Mouse (Mus musculus): ENCODE measurements around the gene Tigd3. TPM values are rescaled to one million over a fixed set of nuclear protein-coding genes. Genes with fewer than 3 reads are reported as not detected.

Tigd3 gene
- total RNA-seq, 2 experiments from 2014 or later, result 2.5 to 3.2 TPM

GRCm38 (mm10) chr19:5846154-5846553 lies 47.8 kb downstream of the Tigd3 start:
- peak overlapping the region; percentile 100 for H3K27ac ChIP-seq
- peak; percentile 37 for TF ChIP-seq CTCF (conservative IDR thresholded peaks at IDR 0.05)
- peak overlapping the region; percentile 51 for H3K4me3 ChIP-seq
- no peak for DNase-seq (ENCODE audit: low spot score in 2 of 2)

DNA sequence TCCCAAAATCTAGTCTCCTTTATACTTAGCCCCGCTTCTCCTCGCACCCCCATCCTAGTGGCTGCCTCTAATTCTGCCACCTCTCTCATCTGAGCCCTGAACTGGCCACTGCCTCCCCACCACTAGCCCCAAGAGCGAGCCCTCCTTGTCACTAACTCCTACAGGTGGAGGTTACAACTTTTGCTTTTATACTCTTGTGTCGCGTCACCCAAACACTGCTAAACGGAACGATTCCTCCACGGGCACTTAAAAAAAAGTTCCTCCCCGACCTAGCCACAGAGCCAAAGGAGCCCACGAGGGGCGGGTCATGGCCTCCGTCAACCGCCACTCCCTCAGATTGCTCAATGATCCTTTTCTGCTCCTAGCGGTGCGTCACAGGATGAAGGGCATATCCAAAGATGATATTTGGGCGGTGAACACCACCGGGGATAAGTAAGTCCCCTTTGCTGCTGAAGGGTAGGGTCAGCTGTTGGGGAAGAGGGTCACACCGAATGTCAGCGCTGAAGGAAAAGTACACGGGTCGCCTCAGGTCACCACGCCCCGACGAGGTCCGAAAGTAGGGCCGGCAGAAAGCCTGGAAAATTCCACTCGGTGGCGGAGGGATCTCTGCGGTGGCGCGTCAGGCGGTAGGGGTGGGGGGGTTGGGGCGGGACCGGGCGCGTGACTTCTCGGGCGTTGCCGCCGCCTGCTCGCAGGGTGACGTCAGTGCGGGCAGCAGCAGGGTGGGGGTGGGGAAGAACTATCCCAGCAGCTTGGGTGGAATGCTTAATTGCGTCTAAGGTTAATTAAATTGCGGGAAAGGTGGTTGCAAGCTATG lies 48.4 kb downstream of the Tigd3 start:
- DNase-seq (ENCODE audit: low spot score in 2 of 2), result peak; percentile 85 to 92
- peak overlapping the region; percentile 51 for H3K4me3 ChIP-seq
- H3K27ac ChIP-seq, result peak overlapping the region; percentile 100
- peak; percentile 57 for TF ChIP-seq CTCF (conservative IDR thresholded peaks at IDR 0.05)

GRCm38 (mm10) chr19:5844831-5845318 lies 49.1 kb downstream of the Tigd3 start:
- H3K27ac ChIP-seq, result peak overlapping the region; percentile 100
- peak overlapping the region; percentile 51 for H3K4me3 ChIP-seq
- no peak for TF ChIP-seq CTCF (conservative IDR thresholded peaks at IDR 0.05)
- no peak for DNase-seq (ENCODE audit: low spot score in 2 of 2)

DNA sequence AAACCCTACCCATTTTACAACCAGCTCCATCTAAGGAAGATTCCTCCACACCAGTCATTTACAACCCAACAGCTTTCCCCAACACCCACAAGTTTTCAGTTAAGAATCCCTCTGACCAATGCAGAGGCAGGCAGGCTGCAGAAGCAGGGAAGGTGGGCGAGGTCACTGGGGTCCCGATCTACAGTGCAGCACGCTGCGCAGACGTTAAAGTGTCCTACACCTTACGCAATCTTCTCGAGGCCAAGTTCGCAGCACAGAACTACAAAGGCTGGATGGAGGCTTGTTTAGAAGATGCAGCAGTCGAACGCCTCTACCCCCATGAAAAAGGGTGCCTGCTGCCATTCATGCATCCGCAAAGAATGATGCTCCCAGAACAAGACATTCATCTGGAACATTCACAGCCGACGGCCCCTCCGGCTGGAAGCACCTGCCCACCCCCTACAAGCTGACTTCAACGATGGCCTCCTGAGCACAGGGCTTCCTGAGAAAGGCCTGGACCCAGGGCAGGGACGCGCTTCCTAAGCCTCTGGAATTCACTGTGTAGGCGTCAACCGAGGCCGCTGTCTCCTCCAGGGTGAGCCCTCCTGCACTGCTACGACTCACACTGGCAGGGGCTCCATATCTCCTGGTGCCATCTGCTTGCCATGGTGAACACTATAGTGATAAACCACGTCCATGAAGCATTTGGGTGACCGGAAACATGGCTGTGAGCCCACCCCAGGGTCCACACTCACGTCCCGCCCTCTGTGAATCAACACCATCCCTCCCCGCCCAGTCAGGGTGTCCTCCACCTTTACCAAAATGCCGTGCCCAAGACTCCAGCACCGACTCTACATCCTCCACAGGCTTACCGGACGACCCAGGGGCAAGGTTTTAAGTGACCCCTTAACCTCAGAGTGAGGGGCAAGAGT lies 49.9 kb downstream of the Tigd3 start:
- peak overlapping the region; percentile 100 for H3K27ac ChIP-seq
- DNase-seq (ENCODE audit: low spot score in 2 of 2), result no peak
- peak overlapping the region; percentile 51 for H3K4me3 ChIP-seq
- no peak for TF ChIP-seq CTCF (conservative IDR thresholded peaks at IDR 0.05)

GRCm38 (mm10) chr19:5842785-5843730 lies 50.9 kb downstream of the Tigd3 start:
- TF ChIP-seq CTCF (conservative IDR thresholded peaks at IDR 0.05), result 0 out of 2 replicates have a peak, but pooled peaks have one; percentile 11
- Histone ChIP-seq H3K27ac (peak overlapping the region; percentile 100), H3K4me3 (peak overlapping the region; percentile 51)
- no peak for DNase-seq (ENCODE audit: low spot score in 2 of 2)

DNA sequence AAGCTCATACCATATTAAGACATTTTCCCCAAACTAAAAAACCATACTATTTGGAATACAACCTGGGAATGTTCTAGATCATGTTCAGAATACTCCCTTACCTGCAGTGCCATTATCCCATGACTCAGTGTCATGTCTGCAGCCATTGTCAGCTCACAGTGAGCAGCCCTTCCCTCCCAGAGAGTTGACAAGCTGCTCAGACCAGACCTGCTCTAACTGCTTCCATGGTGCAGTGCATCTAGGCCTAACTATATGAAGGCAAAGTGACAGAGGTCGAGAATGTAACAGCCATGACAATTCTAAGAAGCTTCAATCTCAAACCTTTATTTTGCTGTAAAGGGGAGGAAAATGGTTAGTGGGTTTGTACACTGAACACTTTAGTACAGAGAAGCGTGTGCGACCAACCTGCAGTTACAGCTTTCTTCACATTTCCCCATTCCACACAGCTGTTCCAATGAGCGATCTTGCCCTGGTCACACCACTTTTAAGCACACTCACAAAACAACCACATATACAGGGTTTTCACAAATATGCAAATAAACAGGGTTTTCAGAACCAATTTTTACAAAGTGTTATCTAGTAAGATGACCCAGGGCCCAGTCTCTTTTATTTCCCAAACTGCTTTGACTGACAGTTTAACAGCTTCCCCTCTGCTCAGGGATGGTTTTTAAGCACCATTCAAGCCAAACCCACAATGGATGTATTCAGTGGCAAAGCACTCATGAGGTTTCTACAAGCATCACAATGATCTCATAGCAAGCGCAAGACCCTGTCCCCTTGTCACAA lies 51.8 kb downstream of the Tigd3 start:
- Histone ChIP-seq H3K27ac (peak overlapping the region; percentile 100), H3K4me3 (peak overlapping the region; percentile 51)
- TF ChIP-seq CTCF (conservative IDR thresholded peaks at IDR 0.05), result no peak
- DNase-seq (ENCODE audit: low spot score in 2 of 2), result no peak

- TF ChIP-seq CTCF (conservative IDR thresholded peaks at IDR 0.05), result no peak
- H3K27ac ChIP-seq, result peak overlapping the region; percentile 100
- H3K4me3 ChIP-seq, result peak overlapping the region; percentile 51
- DNase-seq (ENCODE audit: low spot score in 2 of 2), result no peak
Measured at GRCm38 (mm10) chr19:5841389-5841946, 52.5 kb downstream of the Tigd3 start.

Other genes with a start within 250 kb of the Tigd3 start
- gene Sipa1, start 230.4 kb downstream of the Tigd3 start, total RNA-seq (2021), result 10 to 100 TPM; 16.5 to 17.5 TPM
- 10 to 100 TPM; 20.2 to 20.4 TPM for gene Map3k11, start 205.4 kb downstream of the Tigd3 start, total RNA-seq (2021)
- 10 to 100 TPM; 69.1 to 78.8 TPM for gene Pcnx3, start 205.2 kb downstream of the Tigd3 start, total RNA-seq (2021)
- gene Kcnk7, start 189.8 kb downstream of the Tigd3 start, total RNA-seq (2021), result under 1 TPM in 1 of 2 experiments, not detected in 1; 0.36 TPM
- gene Ehbp1l1, start 167.8 kb downstream of the Tigd3 start, total RNA-seq (2021), result 10 to 100 TPM; 11.8 to 17.7 TPM
- 10 to 100 TPM; 26.5 to 29.4 TPM for gene Fam89b, start 164.5 kb downstream of the Tigd3 start, total RNA-seq (2021)
- gene Ltbp3, start 153.2 kb downstream of the Tigd3 start, total RNA-seq (2021), result 10 to 100 TPM; 23.8 to 30.0 TPM
- gene Scyl1, start 122.7 kb downstream of the Tigd3 start, total RNA-seq (2021), result 10 to 100 TPM; 74.1 to 80.9 TPM
- gene Frmd8, start 18.9 kb downstream of the Tigd3 start, total RNA-seq (2021), result 10 to 100 TPM in 1 of 2 experiments, 1 to 10 TPM in 1; 9.5 to 10.6 TPM
- gene Slc25a45, start 16.3 kb downstream of the Tigd3 start, total RNA-seq (2021), result 1 to 10 TPM; 3.5 to 3.6 TPM
- gene Dpf2, start 18.9 kb upstream of the Tigd3 start, total RNA-seq (2021), result 10 to 100 TPM; 94.1 to 95.3 TPM
- gene Cdc42ep2, start 30.7 kb upstream of the Tigd3 start, total RNA-seq (2021), result 1 to 10 TPM; 3.4 to 3.8 TPM
- gene Pola2, start 70.1 kb upstream of the Tigd3 start, total RNA-seq (2021), result 1 to 10 TPM; 6.2 to 6.6 TPM
- gene Slc22a20, start 92.0 kb upstream of the Tigd3 start, total RNA-seq (2021), result not detected
- 10 to 100 TPM; 28.2 to 29.9 TPM for gene Capn1, start 121.7 kb upstream of the Tigd3 start, total RNA-seq (2021)
- 10 to 100 TPM; 42.0 to 45.1 TPM for gene Syvn1, start 152.4 kb upstream of the Tigd3 start, total RNA-seq (2021)
- gene Mrpl49, start 163.6 kb upstream of the Tigd3 start, total RNA-seq (2021), result 10 to 100 TPM; 42.8 to 49.6 TPM
- gene Fau, start 163.7 kb upstream of the Tigd3 start, total RNA-seq (2021), result 100 to 1,000 TPM; 676 to 714 TPM
- gene Znhit2, start 167.0 kb upstream of the Tigd3 start, total RNA-seq (2021), result 10 to 100 TPM; 39.0 to 42.5 TPM
- gene Tm7sf2, start 174.2 kb upstream of the Tigd3 start, total RNA-seq (2021), result 10 to 100 TPM; 25.3 to 26.0 TPM
- 100 to 1,000 TPM in 1 of 2 experiments, 10 to 100 TPM in 1; 96.5 to 103 TPM for gene Vps51, start 183.1 kb upstream of the Tigd3 start, total RNA-seq (2021)
- gene Tmem262, start 185.9 kb upstream of the Tigd3 start, total RNA-seq (2021), result not detected
- not detected for gene Gm28374, start 188.1 kb upstream of the Tigd3 start, total RNA-seq (2021)
- 10 to 100 TPM; 40.1 to 44.0 TPM for gene Zfpl1, start 190.8 kb upstream of the Tigd3 start, total RNA-seq (2021)
- gene Cdca5, start 190.8 kb upstream of the Tigd3 start, total RNA-seq (2021), result under 1 TPM; 0.23 to 0.27 TPM
- not detected for gene AC131692.1, start 200.3 kb upstream of the Tigd3 start, total RNA-seq (2021)
- gene Naaladl1, start 211.6 kb upstream of the Tigd3 start, total RNA-seq (2021), result under 1 TPM in 1 of 2 experiments, not detected in 1; 0.17 TPM
- gene Sac3d1, start 224.5 kb upstream of the Tigd3 start, total RNA-seq (2021), result 10 to 100 TPM; 14.0 to 15.0 TPM
- 10 to 100 TPM; 43.5 to 46.0 TPM for gene Snx15, start 234.2 kb upstream of the Tigd3 start, total RNA-seq (2021)
- under 1 TPM in 1 of 2 experiments, not detected in 1; 0.29 TPM for gene Batf2, start 246.8 kb upstream of the Tigd3 start, total RNA-seq (2021)
- gene Arl2, start 247.4 kb upstream of the Tigd3 start, total RNA-seq (2021), result 10 to 100 TPM; 72.1 to 76.9 TPM